Mouse (Mus musculus) G1E-ER4 (cell line): ENCODE data around the gene Hic1. TPM values are rescaled to one million over a fixed set of nuclear protein-coding genes. Genes with fewer than 3 reads are reported as not detected.

Experiments used
- GATA1 ChIP-seq: IDR thresholded peaks from one replicate; pipeline ENCODE4 v1.8.0; 2012; ENCODE audit warnings: low read length, inconsistent platforms
- polyA plus RNA-seq: library from polyadenylated mRNA; stranded (reverse); fragments of >175 nt; gene quantifications from 2 replicates; pipeline ENCODE4 v1.2.3, GENCODE M21; 2012

The Hic1 gene
- polyA plus RNA-seq, 1 experiment = 0.46 TPM

DNA sequence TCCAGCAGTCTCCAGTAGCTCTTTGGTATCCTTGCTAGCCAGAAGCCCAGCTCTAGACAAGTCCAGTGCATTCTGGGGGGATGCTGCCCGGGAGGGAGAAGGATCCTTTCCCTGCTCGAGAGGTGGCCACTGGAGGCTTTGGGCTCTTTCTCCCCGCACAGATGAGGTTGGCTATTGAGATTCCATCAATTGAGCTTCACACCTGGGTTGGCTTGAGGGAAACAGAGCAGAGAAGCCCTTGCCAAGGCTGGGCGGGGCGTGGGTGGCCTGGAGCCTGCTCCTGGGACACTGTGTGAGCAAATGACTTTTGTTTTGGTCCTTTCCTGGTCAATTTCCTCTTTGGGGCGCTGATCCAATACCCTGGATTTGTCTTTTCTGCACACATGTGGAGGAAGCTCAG is 26.8 kb upstream of the Hic1 start:
- no peak for TF ChIP-seq GATA1

DNA sequence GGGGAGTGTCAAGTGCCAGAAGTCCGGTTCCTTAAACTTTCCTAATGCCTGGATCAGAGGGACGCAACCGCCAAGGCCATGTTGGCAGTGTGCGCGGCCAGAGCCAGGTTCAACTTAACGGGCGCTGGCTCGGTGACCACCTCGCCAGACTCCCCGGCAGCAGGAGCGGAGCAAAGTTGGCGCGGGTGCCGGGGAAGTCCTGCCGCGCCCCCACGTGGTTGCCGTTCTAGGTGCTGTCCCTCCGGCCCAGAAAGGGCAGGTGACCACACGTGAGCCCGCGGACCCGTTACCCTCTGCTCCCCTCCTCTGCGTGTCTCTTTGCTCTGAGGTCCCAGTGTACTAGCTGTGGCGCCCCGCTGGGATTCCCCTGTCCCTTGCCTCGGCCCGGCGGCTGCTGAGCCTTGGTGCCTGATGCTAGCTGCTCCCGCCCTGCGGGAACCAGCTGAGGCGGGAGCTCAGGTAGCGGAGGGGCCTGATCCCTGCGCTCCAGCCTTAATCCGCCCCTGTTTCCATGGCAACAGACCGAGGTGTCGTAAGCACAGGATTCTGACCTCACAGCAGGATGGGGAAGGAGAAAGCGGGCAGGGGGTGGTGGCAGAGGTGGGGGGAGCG is 25.6 kb upstream of the Hic1 start:
- TF ChIP-seq GATA1 = no peak

DNA sequence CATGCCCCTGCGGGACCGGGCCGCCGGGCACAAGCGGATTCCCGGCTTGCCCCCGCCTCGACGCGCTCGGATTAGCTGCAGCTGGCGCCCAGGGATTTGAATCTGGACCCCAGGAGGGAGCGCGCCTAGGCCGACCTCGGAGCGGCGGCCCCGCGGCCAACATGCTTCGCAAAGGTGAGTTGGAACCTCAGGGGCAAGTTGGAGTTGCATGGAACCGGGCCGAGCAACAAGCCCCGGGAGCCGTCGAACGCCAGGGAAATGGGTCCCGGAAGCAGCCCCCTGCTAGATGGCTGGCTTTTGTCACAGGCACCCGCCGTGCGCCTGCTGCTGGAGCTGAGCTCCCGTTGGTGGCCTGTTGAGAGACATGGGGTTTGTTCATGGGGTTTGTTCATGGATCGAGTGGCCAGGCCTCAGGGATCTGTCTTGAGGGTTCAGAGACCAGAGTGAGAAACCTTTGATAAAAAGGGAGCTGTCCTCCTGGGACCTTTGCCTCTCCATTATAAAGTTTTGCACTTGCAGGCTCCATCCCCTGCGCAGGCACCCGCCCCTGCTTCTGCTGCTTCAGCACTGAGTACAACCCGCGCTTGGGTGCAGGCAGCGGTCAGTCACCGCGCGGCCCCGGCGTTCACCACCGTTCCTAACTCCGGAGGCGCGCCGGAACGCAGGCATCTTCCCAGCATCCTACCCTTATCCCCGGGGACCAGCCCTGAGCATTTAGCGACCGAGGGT is 25.0 kb upstream of the Hic1 start:
- TF ChIP-seq GATA1 = no peak

- TF ChIP-seq GATA1 = no peak
Observed at GRCm38 (mm10) chr11:75193256-75194071, 24.1 kb upstream of the Hic1 start, which contains the start of gene Rtn4rl1. Gene Rtn4rl1, plus strand, starts transcription at chr11:75193783.

DNA sequence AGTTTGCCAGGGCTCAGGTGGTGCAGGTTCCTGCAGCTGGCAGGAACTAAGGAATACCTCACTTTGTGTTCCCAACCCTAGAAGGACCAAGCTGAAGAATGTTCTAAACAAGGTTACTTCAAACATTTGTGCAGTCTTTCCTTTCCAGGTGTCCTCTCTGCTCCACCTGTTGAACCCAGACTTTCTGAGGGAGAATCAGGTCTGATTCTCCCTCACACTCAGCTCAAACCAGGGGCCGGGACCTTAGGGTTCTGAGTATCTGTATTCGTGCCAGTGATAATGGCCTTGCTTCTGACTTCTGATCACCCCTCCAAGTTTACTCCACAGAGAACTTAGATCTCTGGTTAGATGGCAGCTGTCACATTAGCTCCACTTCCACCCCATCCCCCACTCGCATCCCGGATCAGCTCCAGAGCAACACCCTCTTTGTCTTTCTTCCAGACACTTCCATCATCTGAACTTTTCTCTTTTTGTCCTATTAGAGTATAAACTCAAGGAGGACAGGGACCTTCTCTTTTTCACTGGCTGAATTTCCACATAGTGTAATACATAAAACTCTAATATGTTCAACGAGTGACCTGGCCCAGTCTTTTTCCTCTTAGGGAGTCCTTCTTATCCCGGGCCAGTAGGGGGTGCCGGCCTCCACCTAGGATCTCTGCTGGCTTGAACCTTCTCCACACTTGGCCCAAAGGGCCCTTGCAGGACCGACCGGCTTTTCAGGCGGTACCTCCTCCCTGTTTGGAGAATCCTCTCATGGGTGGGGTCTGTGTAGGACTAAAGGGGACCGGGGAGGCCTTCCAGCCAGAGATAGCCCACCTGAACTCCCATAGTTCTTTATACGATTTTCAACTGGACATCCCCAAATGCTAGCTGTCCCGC is 23.3 kb upstream of the Hic1 start:
- no peak for TF ChIP-seq GATA1

DNA sequence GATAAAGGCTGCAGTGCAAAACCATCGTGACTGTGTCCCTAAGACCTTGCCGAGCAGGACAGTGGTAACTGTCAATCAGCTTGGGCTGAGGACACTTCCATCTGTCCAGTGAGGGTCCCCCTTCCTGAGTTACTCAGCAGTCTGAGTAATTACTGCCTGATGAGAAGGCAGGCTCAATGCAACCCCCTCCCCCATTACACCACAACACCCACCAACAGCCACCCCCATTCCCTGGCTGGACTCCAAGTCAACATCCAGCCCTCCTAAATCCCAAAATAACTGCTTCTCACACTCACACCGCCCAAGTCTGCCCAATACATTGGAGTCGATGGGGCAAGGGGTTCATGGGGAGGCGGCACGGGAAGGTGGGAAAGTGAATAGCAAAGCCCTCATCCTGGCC is 22.5 kb upstream of the Hic1 start:
- TF ChIP-seq GATA1 = no peak

DNA sequence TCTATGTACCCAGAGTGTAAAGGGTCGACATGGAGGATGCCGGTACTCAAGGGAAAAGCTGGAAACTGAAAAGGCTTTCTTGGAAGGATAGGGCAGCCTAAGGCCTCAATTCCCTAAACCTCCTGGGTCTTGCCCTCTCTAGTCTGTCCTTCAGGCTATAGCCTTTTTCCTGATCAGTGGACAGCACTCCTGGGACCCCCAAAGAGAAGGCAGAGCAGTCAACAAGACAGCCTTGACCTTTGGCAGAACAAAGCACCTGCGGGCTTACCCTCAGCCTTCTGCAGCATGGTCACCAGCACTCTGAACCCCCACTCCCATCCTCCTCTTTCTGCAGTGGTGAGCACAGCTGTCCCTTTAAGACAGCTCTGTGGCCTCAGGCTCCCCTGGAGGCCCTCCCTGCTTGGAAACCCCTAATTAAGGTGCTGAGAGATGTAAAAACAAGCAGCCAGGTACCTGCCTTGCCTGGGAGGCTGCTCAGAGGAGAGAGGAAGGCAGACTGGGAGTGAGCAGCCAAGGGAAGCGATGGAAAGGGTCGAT is 21.7 kb upstream of the Hic1 start, which contains the start of gene Dph1:
Gene Dph1, minus strand, starts transcription at position 337 of the 537 bp plus-strand sequence.
- TF ChIP-seq GATA1 = no peak

- no peak for TF ChIP-seq GATA1
Observed at GRCm38 (mm10) chr11:75190371-75190724, 21.0 kb upstream of the Hic1 start.

DNA sequence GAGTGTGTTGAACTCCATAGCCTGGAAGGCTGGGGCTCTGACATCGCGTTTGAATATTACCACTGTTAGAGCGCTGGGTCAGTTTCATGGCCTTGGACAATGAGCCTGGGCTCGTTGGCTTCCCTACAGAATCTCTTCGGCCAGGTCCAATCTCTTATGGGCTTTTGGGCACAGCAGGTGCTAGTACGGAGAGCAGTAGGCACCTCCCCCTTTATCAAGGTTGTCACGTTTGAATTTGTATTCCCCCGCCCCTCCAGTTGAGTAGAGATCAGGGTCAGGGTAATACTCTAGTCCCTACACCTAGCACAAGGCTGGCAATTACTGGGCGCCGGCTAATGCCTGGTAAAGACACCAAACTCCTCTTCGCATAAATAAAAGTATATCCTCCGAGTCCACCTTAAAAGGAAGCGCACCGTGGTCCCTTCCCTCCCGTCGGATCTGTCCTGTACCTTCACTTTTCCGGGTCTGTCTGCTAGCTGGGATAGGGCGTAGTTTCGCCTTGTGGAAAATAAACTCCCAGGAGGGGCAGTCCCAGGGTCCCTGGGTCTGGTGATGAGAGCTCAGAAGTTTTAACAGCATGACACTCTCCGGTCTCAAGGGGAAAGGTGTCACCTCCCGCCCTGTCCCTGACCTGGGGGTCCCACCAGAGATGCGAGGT is 20.5 kb upstream of the Hic1 start:
- TF ChIP-seq GATA1 = no peak

DNA sequence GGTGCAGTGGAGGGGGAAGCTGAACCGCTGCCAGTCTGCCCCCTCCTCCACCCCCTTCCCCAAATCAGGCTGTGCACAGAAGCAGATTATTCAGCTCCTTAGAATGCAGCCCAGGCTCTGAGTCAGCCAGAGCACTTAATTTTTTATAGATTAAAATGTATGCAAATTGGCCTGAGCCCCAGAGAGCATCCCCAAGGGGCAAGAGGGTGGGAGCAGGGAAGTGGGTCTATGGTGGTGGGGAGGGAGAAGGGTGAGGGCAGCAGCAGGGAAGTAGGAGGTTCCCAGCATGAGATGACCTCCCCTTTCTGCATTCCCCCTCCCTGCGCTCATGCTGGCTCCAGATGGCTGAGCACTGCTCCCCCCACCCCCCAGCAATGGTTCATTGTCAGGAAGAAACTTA is 15.7 kb upstream of the Hic1 start:
- TF ChIP-seq GATA1 = no peak

DNA sequence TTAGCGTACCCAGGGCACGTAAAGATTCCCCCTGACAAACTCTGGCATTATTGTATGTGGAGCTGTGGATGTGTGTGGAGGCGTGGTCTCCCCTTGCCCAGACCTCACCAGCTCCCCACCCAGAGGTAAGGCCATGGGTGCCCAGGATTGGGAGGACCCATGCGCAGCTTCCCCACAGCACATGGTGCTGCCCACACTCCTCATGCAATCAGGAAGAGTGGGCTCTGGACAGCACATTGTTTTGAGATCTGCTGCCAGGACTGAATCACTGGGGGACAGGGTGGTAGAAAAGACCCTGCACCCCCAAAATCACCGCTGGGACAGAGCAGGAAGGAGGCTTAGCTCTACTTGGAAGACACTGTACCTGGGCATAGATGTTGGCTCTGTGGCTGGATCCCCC is 15.3 kb upstream of the Hic1 start:
- TF ChIP-seq GATA1 = no peak

- TF ChIP-seq GATA1 = no peak
Observed at GRCm38 (mm10) chr11:75183917-75184570, 14.7 kb upstream of the Hic1 start.

- TF ChIP-seq GATA1 = no peak
Observed at GRCm38 (mm10) chr11:75178672-75179208, 9.4 kb upstream of the Hic1 start, which contains the start of gene Ovca2. Gene Ovca2, minus strand, starts transcription at chr11:75178835.

DNA sequence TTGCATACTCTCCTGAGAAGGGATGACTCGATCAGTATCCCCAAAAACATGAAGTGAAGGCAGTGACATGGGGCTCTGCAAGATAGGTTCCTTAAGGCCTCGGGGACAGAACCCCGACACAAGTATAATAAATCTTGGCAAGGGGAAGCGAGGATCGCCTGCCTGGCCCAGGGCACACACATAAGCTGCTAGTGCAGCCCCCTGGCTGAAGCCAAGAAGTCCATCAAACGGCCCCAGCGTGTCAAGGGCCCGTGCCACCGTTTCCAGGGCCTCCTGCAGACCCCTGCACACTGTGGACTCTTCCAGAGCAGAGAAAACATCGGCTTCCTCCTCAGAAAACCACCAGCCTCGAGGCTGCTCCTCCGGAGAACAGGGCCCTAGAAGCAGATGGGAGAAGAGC is 8.7 kb upstream of the Hic1 start:
- no peak for TF ChIP-seq GATA1
